Mouse (Mus musculus): ENCODE measurements at regions not wholly inside any gene's neighbourhood (a gene's known extent, or its start where the extent isn't known, plus 50 kb on each side); places are given as distances from the start of the nearest gene placed in this dataset.

DNA sequence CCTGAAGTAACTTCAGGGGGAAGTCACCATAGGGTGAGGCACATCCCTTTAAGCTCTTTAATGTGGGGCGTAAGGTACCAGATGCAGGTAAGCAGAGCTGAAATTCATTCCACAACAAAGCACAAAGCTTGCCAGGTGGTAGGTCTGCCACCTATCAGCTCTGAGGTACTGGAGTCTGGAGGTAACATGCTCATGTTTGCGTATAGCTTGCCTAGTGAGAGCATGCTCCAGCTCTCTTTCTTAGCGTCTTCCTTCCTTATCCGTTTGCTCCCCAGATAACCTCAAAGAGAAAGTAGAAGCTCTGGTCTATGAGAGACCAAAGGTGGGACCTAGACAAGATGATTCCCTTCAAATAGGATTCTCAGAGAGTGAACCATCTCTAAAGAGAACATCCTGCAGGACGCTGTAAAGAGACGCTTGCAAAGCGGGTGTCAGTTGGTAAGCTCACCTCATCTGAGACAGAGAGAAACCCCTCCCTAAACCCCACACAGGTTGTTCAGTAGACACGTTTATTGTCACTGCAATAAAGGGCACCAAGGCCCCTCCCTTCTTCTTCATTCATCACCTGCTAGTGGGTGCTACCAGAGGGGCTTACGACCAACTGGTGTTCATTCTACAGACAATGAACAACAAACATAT, 347.4 kb upstream of the 3110018I06Rik start:
- no peak for TF ChIP-seq GATA1 (IDR thresholded peaks at IDR 0.05; ENCODE audit: low read length)
- TF ChIP-seq TAL1 (IDR thresholded peaks at IDR 0.05; ENCODE audit: low read length): no peak
